Mouse (Mus musculus) liver, embryonic 15.5 days (tissue): ENCODE data around the gene Sidt2. TPM values are rescaled to one million over a fixed set of nuclear protein-coding genes. Genes with fewer than 3 reads are reported as not detected.

Experiments
- ATAC-seq: fragments of 200-750 bp; cut with Nextera tagmentation; 2 replicates; pipeline ENCODE4 v1.8.0; 2017; ENCODE audit warnings: moderate number of reproducible peaks, mild to moderate bottlenecking, moderate library complexity; ENCODE audit not compliant: insufficient read depth
- H3K27ac ChIP-seq: fragments of 300-500 bp; sonication (generic); replicated peaks from 2 replicates; pipeline ENCODE4 v1.5.1; 2015; ENCODE audit warnings: mild to moderate bottlenecking, inconsistent platforms
- H3K27me3 ChIP-seq: fragments of 300-500 bp; sonication (generic); 2 replicates; pipeline ENCODE4 v1.6.1; 2015; ENCODE audit warnings: mild to moderate bottlenecking, inconsistent platforms
- H3K36me3 ChIP-seq: fragments of 300-500 bp; sonication (generic); replicated peaks from 2 replicates; pipeline ENCODE4 v1.6.1; 2015; ENCODE audit warnings: moderate library complexity, mild to moderate bottlenecking, inconsistent platforms
- H3K4me1 ChIP-seq: fragments of 300-500 bp; sonication (generic); replicated peaks from 2 replicates; pipeline ENCODE4 v1.6.1; 2015; ENCODE audit warnings: inconsistent platforms
- H3K4me2 ChIP-seq: fragments of 300-500 bp; sonication (generic); 2 replicates; pipeline ENCODE4 v1.6.1; 2015; ENCODE audit warnings: moderate library complexity, mild to moderate bottlenecking, inconsistent platforms
- H3K4me3 ChIP-seq: fragments of 300-500 bp; sonication (generic); replicated peaks from 2 replicates; pipeline ENCODE4 v1.5.1; 2015; ENCODE audit warnings: mild to moderate bottlenecking, inconsistent platforms
- H3K9ac ChIP-seq: fragments of 300-500 bp; sonication (generic); 2 replicates; pipeline ENCODE4 v1.6.1; 2015; ENCODE audit warnings: moderate library complexity, mild to moderate bottlenecking, inconsistent platforms
- H3K9me3 ChIP-seq: fragments of 300-500 bp; sonication (generic); replicated peaks from 2 replicates; pipeline ENCODE4 v1.6.1; 2016; ENCODE audit warnings: inconsistent platforms
- WGBS: fragments of 180-500 bp; shearing (Covaris S2); methylation state at CpG from one replicate; pipeline ENCODE4 v1.1.7; 2015; ENCODE audit warnings: mixed read lengths; ENCODE audit not compliant: insufficient replicate concordance; 5-methylcytosine and 5-hydroxymethylcytosine counted together
- polyA plus RNA-seq: library from polyadenylated mRNA; unstranded; fragments of >200 nt; fragmentation: Nextera tagmentation; extraction: Ambion mirVana; gene quantifications from 2 replicates; pipeline ENCODE4 v1.2.1, GENCODE M21; 2015

Sidt2 gene
- polyA plus RNA-seq, 1 experiment from 2014 or later: 16.5 TPM

DNA sequence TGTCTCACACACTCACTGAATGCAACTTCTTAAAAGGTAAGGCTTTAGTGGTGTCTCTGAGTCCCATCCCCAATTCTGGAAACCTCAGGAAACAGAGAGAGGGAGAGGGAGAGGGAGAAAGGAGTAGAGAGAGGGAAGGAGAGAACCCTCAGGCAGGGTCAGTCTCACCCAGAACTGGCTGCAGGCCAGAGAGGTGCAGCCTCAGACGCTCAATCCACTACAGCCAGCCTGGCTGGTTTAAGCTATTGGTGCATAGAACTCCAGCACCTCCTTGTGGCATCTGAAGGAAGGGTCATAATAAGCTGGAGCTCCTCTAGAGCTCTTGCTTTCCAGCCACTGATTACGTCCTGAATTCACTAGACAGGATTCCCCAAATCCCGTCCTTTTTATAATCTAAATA lies 18.2 kb downstream of the Sidt2 start:
- H3K9me3 ChIP-seq: no peaks in the 10 kb centered on the region
- no peak overlapping the region for H3K27ac ChIP-seq
- no peak overlapping the region for H3K9ac ChIP-seq
- H3K27me3 ChIP-seq: peaks cover 19% of the 10 kb centered on the region
- WGBS: 16% methylated on average over 3 of the region's 3 CpGs
- no peak overlapping the region for H3K4me2 ChIP-seq
- peak; percentile 56; the same call in 1 of the 2 replicates for ATAC-seq
- peaks cover 9% of the 10 kb centered on the region for H3K4me1 ChIP-seq
- peaks cover 31% of the 10 kb centered on the region for H3K36me3 ChIP-seq
- no peak overlapping the region for H3K4me3 ChIP-seq

- Histone ChIP-seq H3K4me3 (no peak within 1 kb of the TSS), H3K4me1 (no peaks in the 10 kb centered on the region; the same call in 1 of the 2 replicates), H3K9ac (no peak within 1 kb of the TSS), H3K27me3 (peaks cover 19% of the 10 kb centered on the region), H3K4me2 (no peak within 1 kb of the TSS), H3K27ac (no peak within 1 kb of the TSS), H3K36me3 (peaks cover 29% of the 10 kb centered on the region), H3K9me3 (no peaks in the 10 kb centered on the region)
- 28% methylated on average over 21 of the region's 21 CpGs for WGBS
- no peak for ATAC-seq
Measured at GRCm38 (mm10) chr9:45935628-45936210, 19.3 kb downstream of the Sidt2 start, which contains the start of gene Tagln. Gene Tagln (minus strand): TSS chr9:45936058.

- Histone ChIP-seq H3K36me3 (peaks cover 37% of the 10 kb centered on the region), H3K27ac (peak overlapping the region; percentile 64), H3K4me3 (no peak overlapping the region), H3K27me3 (peaks cover 19% of the 10 kb centered on the region), H3K4me1 (no peaks in the 10 kb centered on the region; the same call in 1 of the 2 replicates), H3K9me3 (no peaks in the 10 kb centered on the region), H3K4me2 (peak overlapping the region; percentile 38; the same call in 1 of the 2 replicates), H3K9ac (no peak overlapping the region)
- ATAC-seq: peak; percentile 37
- 60% methylated on average over 11 of the region's 11 CpGs for WGBS
Measured at GRCm38 (mm10) chr9:45932571-45933415, 22.3 kb downstream of the Sidt2 start.

DNA sequence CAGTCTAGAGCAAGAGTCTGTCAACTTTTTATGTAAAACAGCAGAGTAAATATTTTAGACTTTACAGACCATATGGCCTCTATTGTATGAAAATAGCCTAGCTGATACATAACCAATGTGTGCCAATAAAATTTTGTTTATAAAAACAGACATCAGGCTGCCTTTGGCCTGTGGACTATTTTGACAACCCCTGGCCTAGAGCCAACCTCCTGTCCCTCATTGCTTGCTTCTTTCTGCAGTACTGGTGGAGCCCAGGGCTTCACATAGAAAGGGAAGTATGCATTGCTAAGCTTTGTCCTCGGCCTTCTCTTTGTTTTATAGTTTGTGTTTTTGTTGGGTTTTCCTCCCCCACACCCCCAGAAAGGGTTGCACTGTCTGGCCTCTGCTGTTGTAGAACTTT lies 23.1 kb downstream of the Sidt2 start:
- Histone ChIP-seq H3K4me2 (no peak overlapping the region), H3K27ac (0 out of 2 replicates have a peak overlapping the region, but pooled peaks have one; percentile 64), H3K36me3 (peaks cover 45% of the 10 kb centered on the region), H3K9ac (no peak overlapping the region), H3K4me1 (no peaks in the 10 kb centered on the region; the same call in 1 of the 2 replicates), H3K4me3 (no peak overlapping the region), H3K27me3 (peaks cover 19% of the 10 kb centered on the region), H3K9me3 (no peaks in the 10 kb centered on the region)
- 21% methylated on average over 1 of the region's 1 CpGs for WGBS
- ATAC-seq: no peak

DNA sequence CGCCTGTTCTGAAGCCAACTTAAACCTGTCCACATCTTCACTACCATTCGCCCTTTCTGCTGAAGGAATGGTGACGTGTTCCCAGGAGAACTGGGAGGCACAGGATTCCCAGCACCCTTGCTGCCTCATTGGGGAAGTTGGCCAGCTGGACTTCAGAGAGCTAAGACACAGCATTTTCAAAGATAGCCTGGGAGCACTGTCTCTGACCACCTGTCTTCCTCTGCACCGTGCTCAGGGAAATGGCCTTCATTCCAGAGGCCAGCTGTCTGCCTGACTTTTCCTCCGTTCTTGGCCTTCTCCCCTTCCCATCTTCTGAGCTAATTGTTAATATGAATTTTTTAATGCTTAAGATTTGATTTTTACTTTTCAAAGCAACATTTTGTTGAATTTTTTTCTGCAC lies 25.8 kb downstream of the Sidt2 start:
- Histone ChIP-seq H3K27ac (no peak overlapping the region), H3K4me1 (no peaks in the 10 kb centered on the region; the same call in 1 of the 2 replicates), H3K27me3 (no peaks in the 10 kb centered on the region), H3K36me3 (peaks cover 63% of the 10 kb centered on the region), H3K9me3 (no peaks in the 10 kb centered on the region), H3K4me2 (no peak overlapping the region), H3K9ac (no peak overlapping the region), H3K4me3 (no peak overlapping the region)
- ATAC-seq: no peak
- WGBS: 61% methylated on average over 5 of the region's 5 CpGs

- H3K27me3 ChIP-seq: no peaks in the 10 kb centered on the region
- H3K27ac ChIP-seq: no peak overlapping the region
- no peak overlapping the region for H3K4me3 ChIP-seq
- peaks cover 71% of the 10 kb centered on the region for H3K36me3 ChIP-seq
- H3K4me2 ChIP-seq: no peak overlapping the region
- H3K4me1 ChIP-seq: no peaks in the 10 kb centered on the region
- no peaks in the 10 kb centered on the region for H3K9me3 ChIP-seq
- no peak overlapping the region for H3K9ac ChIP-seq
- 83% methylated on average over 1 of the region's 1 CpGs for WGBS
- no peak for ATAC-seq
Measured at GRCm38 (mm10) chr9:45919895-45920294, 35.2 kb downstream of the Sidt2 start.

DNA sequence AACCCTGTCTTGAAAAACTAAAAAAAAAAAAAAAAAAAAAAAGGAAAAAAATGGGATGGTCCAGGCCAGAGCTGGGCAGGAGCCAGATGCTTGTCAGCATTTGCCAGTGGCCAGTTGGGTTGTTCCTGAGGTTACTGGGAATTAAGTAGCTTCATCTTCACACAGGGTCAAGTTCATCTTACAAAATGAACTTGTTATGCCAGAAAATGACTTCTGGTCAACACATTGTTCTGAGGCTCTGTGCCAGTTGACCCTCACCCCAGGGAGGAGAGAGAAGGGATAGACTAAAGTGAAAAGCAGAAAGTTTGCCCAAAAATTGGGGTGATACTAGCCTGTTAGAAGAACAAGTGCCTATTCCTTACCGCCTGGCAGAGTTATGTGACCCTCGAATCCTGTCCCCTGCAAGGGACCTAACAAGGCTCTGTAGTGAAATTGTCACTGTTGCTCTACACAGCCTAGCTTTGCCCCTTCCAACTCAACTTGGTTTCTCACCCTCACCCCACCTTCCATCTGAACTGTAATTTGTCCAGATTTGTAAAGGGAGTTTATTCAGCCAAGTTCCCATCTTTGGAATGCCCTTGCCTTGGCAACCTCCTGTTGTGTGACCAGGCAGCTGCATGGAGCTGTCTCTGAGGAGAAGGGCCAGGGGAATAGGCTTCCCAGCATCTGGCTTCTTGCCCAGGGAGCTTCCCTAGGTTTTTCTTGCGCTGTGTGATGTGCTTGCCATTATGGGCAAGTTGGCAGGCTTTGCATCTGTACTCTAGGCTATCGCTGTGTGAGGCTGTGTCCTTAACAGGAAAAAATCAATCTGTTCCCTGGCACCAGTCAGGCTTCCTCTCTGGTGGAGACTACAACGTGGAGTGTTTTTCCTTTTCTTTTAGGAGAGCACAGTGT lies 37.8 kb downstream of the Sidt2 start:
- H3K4me2 ChIP-seq: no peak overlapping the region
- H3K4me1 ChIP-seq: no peaks in the 10 kb centered on the region
- no peak overlapping the region for H3K9ac ChIP-seq
- H3K9me3 ChIP-seq: no peaks in the 10 kb centered on the region
- no peak for ATAC-seq
- no peaks in the 10 kb centered on the region for H3K27me3 ChIP-seq
- H3K4me3 ChIP-seq: no peak overlapping the region
- WGBS: 74% methylated on average over 5 of the region's 5 CpGs
- peaks cover 86% of the 10 kb centered on the region for H3K36me3 ChIP-seq
- H3K27ac ChIP-seq: no peak overlapping the region

- Histone ChIP-seq H3K27ac (no peak overlapping the region), H3K4me3 (no peak overlapping the region), H3K9ac (no peak overlapping the region), H3K36me3 (peaks cover 89% of the 10 kb centered on the region), H3K4me2 (no peak overlapping the region), H3K4me1 (no peaks in the 10 kb centered on the region), H3K9me3 (no peaks in the 10 kb centered on the region), H3K27me3 (no peaks in the 10 kb centered on the region)
- ATAC-seq: no peak
- WGBS: 68% methylated on average over 2 of the region's 2 CpGs
Measured at GRCm38 (mm10) chr9:45915659-45916058, 39.4 kb downstream of the Sidt2 start.

- Histone ChIP-seq H3K36me3 (peaks cover 73% of the 10 kb centered on the region), H3K4me2 (no peak overlapping the region), H3K9ac (no peak overlapping the region), H3K27me3 (no peaks in the 10 kb centered on the region), H3K4me1 (peaks cover 23% of the 10 kb centered on the region), H3K27ac (no peak overlapping the region), H3K4me3 (no peak overlapping the region), H3K9me3 (no peaks in the 10 kb centered on the region)
- ATAC-seq: no peak
- WGBS: 46% methylated on average over 1 of the region's 1 CpGs
Measured at GRCm38 (mm10) chr9:45911673-45912072, 43.4 kb downstream of the Sidt2 start.

GRCm38 (mm10) chr9:45910995-45911394 lies 44.1 kb downstream of the Sidt2 start:
- H3K27ac ChIP-seq: no peak overlapping the region
- peaks cover 69% of the 10 kb centered on the region for H3K36me3 ChIP-seq
- ATAC-seq: no peak
- no peak overlapping the region for H3K9ac ChIP-seq
- no peaks in the 10 kb centered on the region for H3K27me3 ChIP-seq
- H3K4me1 ChIP-seq: peaks cover 23% of the 10 kb centered on the region
- H3K9me3 ChIP-seq: no peaks in the 10 kb centered on the region
- H3K4me2 ChIP-seq: no peak overlapping the region
- 75% methylated on average over 3 of the region's 3 CpGs for WGBS
- H3K4me3 ChIP-seq: no peak overlapping the region

- ATAC-seq: peak; percentile 23
- Histone ChIP-seq H3K27me3 (no peaks in the 10 kb centered on the region), H3K4me3 (peak overlapping the region; percentile 88), H3K27ac (peak overlapping the region; percentile 99), H3K4me2 (peak overlapping the region; percentile 89), H3K9me3 (no peaks in the 10 kb centered on the region), H3K4me1 (peaks cover 37% of the 10 kb centered on the region), H3K36me3 (peaks cover 42% of the 10 kb centered on the region), H3K9ac (peak overlapping the region; percentile 99)
- under 1% methylated on average over 19 of the region's 19 CpGs for WGBS
Measured at GRCm38 (mm10) chr9:45907078-45907428, 48.0 kb downstream of the Sidt2 start.
